Mouse (Mus musculus): ENCODE measurements around the gene Atl3.

Atl3 gene

DNA sequence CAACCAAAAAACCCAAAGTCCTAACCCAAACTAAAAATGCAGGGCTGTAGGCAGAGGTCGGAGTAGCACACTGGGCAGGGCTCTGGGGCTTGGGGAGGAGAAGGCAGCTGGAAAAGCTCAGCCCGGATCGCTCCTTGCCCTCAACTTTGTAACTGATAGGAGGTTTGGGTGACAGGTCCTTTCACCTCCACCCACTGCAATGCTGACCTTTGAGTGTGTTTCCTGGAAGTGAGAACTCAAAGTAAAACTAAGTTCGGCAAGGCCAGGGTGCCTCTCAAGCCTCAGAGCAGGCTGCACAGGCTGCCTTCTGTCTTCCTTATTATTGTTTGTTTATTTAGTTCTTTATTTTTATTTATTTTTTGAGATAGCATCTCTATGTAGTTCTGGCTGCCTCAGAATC lies 66.1 kb downstream of the Atl3 start:
- DNase-seq (ENCODE audit: low read depth, low spot score), result no peak

GRCm38 (mm10) chr19:7561456-7561855 lies 67.6 kb downstream of the Atl3 start:
- DNase-seq (ENCODE audit: low read depth, low spot score), result peak; percentile 40

- no peak for DNase-seq (ENCODE audit: low read depth, low spot score)
These were observed 68.8 kb downstream of the Atl3 start for GRCm38 (mm10) chr19:7562601-7563129.

GRCm38 (mm10) chr19:7563676-7564075 lies 69.8 kb downstream of the Atl3 start:
- peak; percentile 14 for DNase-seq (ENCODE audit: low read depth, low spot score)

- no peak for DNase-seq (ENCODE audit: low read depth, low spot score)
These were observed 70.6 kb downstream of the Atl3 start for GRCm38 (mm10) chr19:7564457-7564856.

GRCm38 (mm10) chr19:7566826-7567225 lies 73.0 kb downstream of the Atl3 start:
- no peak for DNase-seq (ENCODE audit: low read depth, low spot score)

- no peak for DNase-seq (ENCODE audit: low read depth, low spot score)
These were observed 74.5 kb downstream of the Atl3 start for GRCm38 (mm10) chr19:7568364-7568763.

DNA sequence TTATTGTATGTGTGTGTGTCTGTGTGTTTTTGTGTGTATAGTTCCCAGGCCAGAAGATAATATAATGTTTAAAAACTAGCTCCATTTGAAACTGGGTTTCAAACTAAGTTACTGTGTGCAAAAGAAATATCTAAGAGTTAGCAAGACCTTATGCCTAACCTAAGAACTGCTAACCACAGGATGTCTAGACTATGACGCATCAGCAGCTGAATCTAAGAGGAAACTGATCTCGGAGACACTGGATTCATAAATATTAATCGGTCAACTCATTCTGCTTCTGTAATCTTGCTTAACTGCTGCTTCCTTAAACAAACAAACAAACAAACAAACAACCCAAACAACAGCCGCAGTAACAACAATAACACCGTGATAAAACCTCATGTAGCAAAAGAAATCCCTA lies 75.8 kb downstream of the Atl3 start:
- DNase-seq (ENCODE audit: low read depth, low spot score), result peak; percentile 28

GRCm38 (mm10) chr19:7576180-7576579 lies 82.3 kb downstream of the Atl3 start:
- DNase-seq (ENCODE audit: low read depth, low spot score), result no peak

- DNase-seq (ENCODE audit: low read depth, low spot score), result no peak
These were observed 83.9 kb downstream of the Atl3 start for GRCm38 (mm10) chr19:7577710-7578109.

GRCm38 (mm10) chr19:7581042-7581441 lies 87.2 kb downstream of the Atl3 start:
- no peak for DNase-seq (ENCODE audit: low read depth, low spot score)

DNA sequence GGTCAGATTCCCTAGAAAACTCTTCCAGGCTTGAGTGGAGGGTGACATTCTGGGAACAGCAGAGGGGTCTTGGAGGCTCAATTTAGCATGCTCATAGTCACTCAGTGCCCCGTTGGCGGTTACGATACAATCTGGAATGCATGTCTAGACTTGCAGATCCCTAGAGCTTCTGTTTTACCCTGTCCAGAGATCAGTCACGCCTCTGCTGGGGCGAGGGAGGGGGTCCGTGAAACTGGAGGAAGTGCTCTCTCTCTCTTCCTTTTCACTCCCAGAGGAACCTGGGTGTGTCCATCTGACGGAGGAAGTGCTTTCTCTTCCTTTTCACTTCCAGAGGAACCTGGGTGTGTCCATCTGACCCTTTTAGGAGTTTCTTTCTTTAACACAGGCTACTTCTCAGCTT lies 89.3 kb downstream of the Atl3 start:
- no peak for DNase-seq (ENCODE audit: low read depth, low spot score)

DNA sequence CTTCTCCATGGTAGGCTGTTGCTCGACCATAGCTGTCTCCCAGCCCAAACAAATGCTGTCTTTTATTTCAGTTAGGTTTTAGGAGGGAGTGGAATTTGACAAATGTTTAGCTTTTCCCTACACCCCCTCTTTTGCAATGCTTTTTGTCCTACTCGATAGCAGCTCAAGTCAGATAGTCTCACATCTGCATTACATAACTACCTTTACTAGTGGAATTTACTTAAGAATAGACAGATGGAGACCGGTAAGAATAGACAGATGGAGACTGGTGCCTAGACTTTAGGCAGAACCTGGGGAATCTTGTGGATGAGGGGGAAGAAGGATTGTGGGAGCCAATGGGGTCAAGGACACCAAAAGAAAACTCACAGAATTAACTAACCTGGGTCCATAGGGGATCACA lies 89.8 kb downstream of the Atl3 start:
- DNase-seq (ENCODE audit: low read depth, low spot score), result no peak

DNA sequence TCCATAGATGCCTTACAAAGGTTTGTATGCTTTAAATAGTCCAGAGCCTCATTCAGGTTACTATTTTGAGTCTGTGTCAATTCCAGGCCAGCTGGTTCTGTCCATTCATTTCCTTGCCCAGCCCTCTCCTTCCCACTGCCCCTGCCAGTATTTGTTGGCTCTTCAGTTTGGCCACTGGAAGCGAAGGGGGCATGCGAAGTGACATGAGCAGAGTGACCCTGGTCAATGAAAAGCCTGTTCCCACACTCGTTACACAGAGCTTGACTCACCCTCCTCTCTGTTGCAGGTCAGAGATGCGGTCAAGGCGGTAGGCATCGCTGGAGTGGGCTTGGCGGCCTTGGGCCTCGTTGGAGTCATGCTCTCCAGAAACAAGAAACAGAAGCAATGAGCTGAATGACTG lies 91.4 kb downstream of the Atl3 start:
- no peak for DNase-seq (ENCODE audit: low read depth, low spot score)

DNA sequence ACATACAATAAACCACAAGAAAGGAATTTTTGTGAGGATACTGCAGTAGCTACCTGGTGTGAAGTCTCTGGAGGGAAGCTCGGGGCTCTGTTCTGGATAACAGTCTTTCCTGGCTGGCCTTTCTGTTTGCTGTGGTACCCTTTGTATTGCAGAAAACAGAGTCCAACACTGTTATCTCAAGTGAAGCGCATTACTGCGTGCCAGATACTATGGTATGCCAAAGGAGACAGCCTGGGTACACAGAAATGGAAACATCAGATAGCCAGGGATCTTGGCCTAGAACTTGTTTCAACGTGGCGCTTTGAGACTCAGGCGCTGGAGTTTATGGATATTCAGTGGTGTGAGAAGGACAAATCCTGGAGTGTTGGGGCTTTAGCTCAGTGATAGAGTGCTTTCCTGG lies 91.9 kb downstream of the Atl3 start:
- DNase-seq (ENCODE audit: low read depth, low spot score), result no peak

Data from CD4-positive helper T cell, adult 2 months (primary cell).